ENCODE assay signal across 37 mouse cellular contexts in genomic region chr19:4068717-4069410, GRCm38 (mm10). TPM values are rescaled to one million over a fixed set of nuclear protein-coding genes. Genes with fewer than 3 reads are reported as not detected.
DNase-seq lines count a peak whose midpoint lies in the region; ATAC-seq and TF ChIP-seq lines count a peak whose summit lies in the region.
"Had no signal": no experiment of that assay in that cellular context is flagged by ENCODE, and none has a peak within 500 bp of the region (broad histone marks: within the 10 kb centered on the region; RNA-seq: fewer than 3 reads in every experiment).

No protein-coding gene starts in this region.

- DNase-seq in liver, adult 2 months (ENCODE audit: extremely low read depth, low read depth, low spot score), result peak; percentile 90
- DNase-seq in liver, result no peak
- DNase-seq in liver, embryonic 14.5 days (ENCODE audit: low read depth in 3 of 3, low spot score in 3 of 3), result no peak
- DNase-seq in cerebellum, adult 11 months, result no peak
- DNase-seq in adrenal gland, postnatal 25 days, result no peak
- DNase-seq: adrenal gland, postnatal 10 days; cerebellum, postnatal 10 days; heart, postnatal 14 days; kidney, adult 11 months; kidney, postnatal 25 days; lung, postnatal 36 days; midbrain, embryonic 14.5 days; right cerebral cortex, postnatal 25 days had no signal

- WGBS in liver, adult 2 months, result 22% methylated on average over 15 of the region's 15 CpGs
- WGBS in intestine, embryonic 16.5 days, result 53% methylated on average over 15 of the region's 15 CpGs
- WGBS in liver, embryonic 14.5 days (ENCODE audit: insufficient replicate concordance), result 65% methylated on average over 15 of the region's 15 CpGs
- WGBS in small intestine, adult 2 months, result 25% methylated on average over 15 of the region's 15 CpGs

- peaks cover 30% of the 10 kb centered on the region for H3K4me1 ChIP-seq in liver, adult 2 months (ENCODE audit: control insufficient read depth, insufficient read depth, low read length)
- H3K4me1 ChIP-seq in intestine, embryonic 16.5 days (ENCODE audit: control insufficient read depth, insufficient read depth, low read length), result peaks cover 8% of the 10 kb centered on the region; the same call in 1 of the 2 replicates
- peaks cover 2 to 9% of the 10 kb centered on the region in 2 experiments; a peak in 1 of 4 replicates for H3K4me1 ChIP-seq in liver, embryonic 14.5 days (replicated peaks; ENCODE audit: control insufficient read depth in 2 of 2, insufficient read depth in 2 of 2, low read length in 1 of 2)
- peaks cover 17% of the 10 kb centered on the region for H3K4me1 ChIP-seq in small intestine, adult 2 months (ENCODE audit: control insufficient read depth, insufficient read depth, insufficient read length, low read length)
- H3K4me1 ChIP-seq: limb, embryonic 15.5 days; neural tube, embryonic 15.5 days had no signal

- peak overlapping the region; percentile 34; the same call in 1 of the 2 replicates for H3K4me2 ChIP-seq in intestine, embryonic 16.5 days (ENCODE audit: low read depth, low read length)
- H3K4me2 ChIP-seq in liver, embryonic 14.5 days (ENCODE audit: low read depth), result no peak overlapping the region
- H3K4me2 ChIP-seq: kidney, embryonic 15.5 days; limb, embryonic 15.5 days; neural tube, embryonic 15.5 days had no signal

- no peak for TF ChIP-seq CTCF in liver, adult 2 months (IDR thresholded peaks at IDR 0.05; ENCODE audit: low read depth, low read length)
- no peak for TF ChIP-seq CTCF in liver, embryonic 14.5 days (IDR thresholded peaks at IDR 0.05; ENCODE audit: low read depth)
- no peak for TF ChIP-seq CTCF in small intestine, adult 2 months (IDR thresholded peaks at IDR 0.05; ENCODE audit: extremely low read depth, insufficient read length, insufficient replicate concordance, low read depth, low read length)

- H3K9me3 ChIP-seq in intestine, embryonic 16.5 days (ENCODE audit: control insufficient read depth, low read length), result no peaks in the 10 kb centered on the region
- no peaks in the 10 kb centered on the region for H3K9me3 ChIP-seq in liver, embryonic 14.5 days (ENCODE audit: control insufficient read depth, low read length)
- H3K9me3 ChIP-seq: G1E; kidney, embryonic 15.5 days; limb, embryonic 10.5 days; limb, embryonic 15.5 days; neural tube, embryonic 15.5 days had no signal

- ATAC-seq in intestine, embryonic 16.5 days, result no peak
- ATAC-seq in liver, embryonic 14.5 days (ENCODE audit: insufficient read depth), result no peak
- ATAC-seq in megakaryocyte, adult 5-6 weeks (ENCODE audit: poor library complexity, severe bottlenecking), result no peak
- ATAC-seq: forebrain, embryonic 16.5 days; hindbrain, embryonic 16.5 days had no signal

- no peak for TF ChIP-seq EP300 in liver, embryonic 14.5 days (IDR thresholded peaks at IDR 0.05; ENCODE audit: low read depth)

- H3K27me3 ChIP-seq in liver, adult 2 months (ENCODE audit: control insufficient read depth, insufficient read depth, low read length), result no peaks in the 10 kb centered on the region
- H3K27me3 ChIP-seq in intestine, embryonic 16.5 days (replicated peaks; ENCODE audit: control insufficient read depth, insufficient read depth, low read length), result no peaks in the 10 kb centered on the region
- no peaks in the 10 kb centered on the region for H3K27me3 ChIP-seq in liver, embryonic 14.5 days (ENCODE audit: control insufficient read depth, insufficient read depth, low read length)
- H3K27me3 ChIP-seq in small intestine, adult 2 months (ENCODE audit: control insufficient read depth, insufficient read depth, low read length), result no peaks in the 10 kb centered on the region
- H3K27me3 ChIP-seq: kidney, embryonic 15.5 days; limb, embryonic 15.5 days; neural tube, embryonic 15.5 days had no signal

- no peaks in the 10 kb centered on the region for H3K79me2 ChIP-seq in liver, adult 2 months (ENCODE audit: control insufficient read depth, insufficient read depth, low read length)

- no peaks in the 10 kb centered on the region for H3K36me3 ChIP-seq in liver, adult 2 months (ENCODE audit: control insufficient read depth, insufficient read depth, low read length)
- no peaks in the 10 kb centered on the region for H3K36me3 ChIP-seq in intestine, embryonic 16.5 days (ENCODE audit: control insufficient read depth, insufficient read depth, low read length)
- no peaks in the 10 kb centered on the region for H3K36me3 ChIP-seq in liver, embryonic 14.5 days (replicated peaks; ENCODE audit: control insufficient read depth, insufficient read depth, low read depth)
- no peaks in the 10 kb centered on the region for H3K36me3 ChIP-seq in small intestine, adult 2 months (ENCODE audit: control insufficient read depth, insufficient read depth, low read length)
- H3K36me3 ChIP-seq: G1E; kidney, embryonic 15.5 days; limb, embryonic 10.5 days; limb, embryonic 15.5 days; neural tube, embryonic 15.5 days had no signal

- peak overlapping the region; percentile 81 for H3K27ac ChIP-seq in liver, adult 2 months (replicated peaks; ENCODE audit: insufficient read depth, low read depth, low read length)
- H3K27ac ChIP-seq in intestine, embryonic 16.5 days (ENCODE audit: low read length), result no peak overlapping the region
- peak overlapping the region; percentile 28 for H3K27ac ChIP-seq in liver, embryonic 14.5 days
- H3K27ac ChIP-seq in small intestine, adult 2 months (ENCODE audit: insufficient read depth, low read depth, low read length), result peak overlapping the region; percentile 60
- H3K27ac ChIP-seq: kidney, embryonic 15.5 days; layer of hippocampus, adult 2 months; limb, embryonic 10.5 days; limb, embryonic 15.5 days; neural tube, embryonic 15.5 days had no signal

- H3K9ac ChIP-seq in liver, adult 2 months (ENCODE audit: low read depth, low read length), result peak overlapping the region; percentile 76
- H3K9ac ChIP-seq in intestine, embryonic 16.5 days (ENCODE audit: low read depth, low read length), result no peak overlapping the region
- H3K9ac ChIP-seq in liver, embryonic 14.5 days (replicated peaks), result no peak overlapping the region
- H3K9ac ChIP-seq: kidney, embryonic 15.5 days; limb, embryonic 15.5 days; neural tube, embryonic 15.5 days had no signal

- TF ChIP-seq POLR2A in liver, adult 2 months (IDR thresholded peaks at IDR 0.05; ENCODE audit: extremely low read depth, insufficient read depth, low read length), result peak; percentile 56
- no peak for TF ChIP-seq POLR2A in small intestine, adult 2 months (IDR thresholded peaks at IDR 0.05; ENCODE audit: low read depth, low read length)

- peak overlapping the region; percentile 69 for H3K4me3 ChIP-seq in liver, adult 2 months (ENCODE audit: insufficient read depth, low read depth, low read length)
- H3K4me3 ChIP-seq in intestine, embryonic 16.5 days (ENCODE audit: low read length), result peak overlapping the region; percentile 2; the same call in 1 of the 2 replicates
- H3K4me3 ChIP-seq in liver, embryonic 14.5 days (ENCODE audit: insufficient read depth in 1 of 2, low read depth in 2 of 2, low read length in 2 of 2), result no peak overlapping the region
- no peak overlapping the region for H3K4me3 ChIP-seq in small intestine, adult 2 months (ENCODE audit: low read depth, low read length)
- H3K4me3 ChIP-seq: erythroblast, embryonic 14.5 days; kidney, embryonic 15.5 days; layer of hippocampus, adult 2 months; limb, embryonic 10.5 days; limb, embryonic 15.5 days; neural tube, embryonic 15.5 days had no signal

RNA-seq across cellular contexts. Expression of gene Gstp3, which starts 9.5 kb away (rescaled TPM):
- total RNA-seq in liver, adult 2 months (2014; rRNA removed), result 21.5 and 28.1 TPM in 2 replicates
- 54.3 and 66.1 TPM in 2 replicates for polyA plus RNA-seq in liver, adult 2 months (2012; rRNA removed)
- 15.1 and 18.1 TPM in 2 replicates for polyA plus RNA-seq in intestine, embryonic 16.5 days (2015; fragmentation: Nextera tagmentation; extraction: Ambion mirVana)
- polyA plus RNA-seq in liver, embryonic 14.5 days (2012; rRNA removed), result 78.5 and 87.0 TPM in 2 replicates
- 65.7 and 69.6 TPM in 2 replicates for polyA plus RNA-seq in liver, embryonic 14.5 days (2014; fragmentation: Nextera tagmentation; extraction: Ambion mirVana)
- 11.8 and 15.0 TPM in 2 replicates for polyA plus RNA-seq in small intestine, adult 2 months (2012; rRNA removed)
- total RNA-seq in megakaryocyte, adult 5-6 weeks (2015), result 3.0 and 5.0 TPM in 2 replicates
- 4.0 and 4.5 TPM in 2 replicates for total RNA-seq in megakaryocyte, adult 5-6 weeks (2017)
- total RNA-seq in adrenal gland, postnatal 25 days (2021), result 0.76 and 5.2 TPM in 2 replicates
- total RNA-seq: gastrocnemius, adult 8-10 months; heart, adult 8-10 months; heart, postnatal 14 days; layer of hippocampus, adult 2 months; layer of hippocampus, postnatal 25 days; left cerebral cortex, adult 8-10 months had no signal
- polyA plus RNA-seq: forebrain, embryonic 11.5 days; forebrain, embryonic 16.5 days; heart, embryonic 14.5 days; hindbrain, embryonic 11.5 days; hindbrain, embryonic 16.5 days; limb, embryonic 10.5 days; midbrain, embryonic 14.5 days; neural tube, embryonic 15.5 days had no signal

RNA-seq across cellular contexts. Expression of gene Cabp2, which starts 12.5 kb away (rescaled TPM):
- total RNA-seq in liver, adult 2 months (2014; rRNA removed), result 0.13 and 0.37 TPM in 2 replicates
- polyA plus RNA-seq in liver, adult 2 months (2012; rRNA removed), result 0.27 and 0.70 TPM in 2 replicates
- 2.1 and 3.1 TPM in 2 replicates for polyA plus RNA-seq in intestine, embryonic 16.5 days (2015; fragmentation: Nextera tagmentation; extraction: Ambion mirVana)
- 0.16 and 0.17 TPM in 2 replicates for polyA plus RNA-seq in liver, embryonic 14.5 days (2012; rRNA removed)
- polyA plus RNA-seq in liver, embryonic 14.5 days (2014; fragmentation: Nextera tagmentation; extraction: Ambion mirVana), result 0.20 and 0.44 TPM in 2 replicates
- polyA plus RNA-seq in small intestine, adult 2 months (2012; rRNA removed), result 24.8 TPM in 1 of 2 replicates, not detected in the other
- not detected in 2 replicates for total RNA-seq in megakaryocyte, adult 5-6 weeks (2015)
- not detected in 2 replicates for total RNA-seq in megakaryocyte, adult 5-6 weeks (2017)
- not detected in 2 replicates for total RNA-seq in adrenal gland, postnatal 25 days (2021)
- total RNA-seq: common myeloid progenitor, adult 5-6 weeks; G1E; gastrocnemius, adult 8-10 months; gastrocnemius, postnatal 4 days; heart, adult 8-10 months; heart, postnatal 14 days; layer of hippocampus, adult 2 months; layer of hippocampus, postnatal 25 days; left cerebral cortex, adult 8-10 months; megakaryocyte-erythroid progenitor cell, adult 5-6 weeks had no signal
- polyA plus RNA-seq: embryonic facial prominence, embryonic 14.5 days; erythroblast, embryonic 14.5 days; forebrain, embryonic 11.5 days; forebrain, embryonic 16.5 days; G1E; heart, embryonic 14.5 days; hindbrain, embryonic 11.5 days; hindbrain, embryonic 16.5 days; limb, embryonic 10.5 days; limb, embryonic 15.5 days; lung, embryonic 16.5 days; midbrain, embryonic 14.5 days; neural tube, embryonic 15.5 days had no signal

RNA-seq across cellular contexts. Expression of gene Gstp2, which starts 23.0 kb away (rescaled TPM):
- 4.1 and 7.9 TPM in 2 replicates for total RNA-seq in liver, adult 2 months (2014; rRNA removed)
- 4.4 and 9.2 TPM in 2 replicates for polyA plus RNA-seq in liver, adult 2 months (2012; rRNA removed)
- 33.6 and 65.0 TPM in 2 replicates for polyA plus RNA-seq in intestine, embryonic 16.5 days (2015; fragmentation: Nextera tagmentation; extraction: Ambion mirVana)
- polyA plus RNA-seq in liver, embryonic 14.5 days (2012; rRNA removed), result 6.6 and 7.9 TPM in 2 replicates
- polyA plus RNA-seq in liver, embryonic 14.5 days (2014; fragmentation: Nextera tagmentation; extraction: Ambion mirVana), result 6.9 and 7.3 TPM in 2 replicates
- polyA plus RNA-seq in small intestine, adult 2 months (2012; rRNA removed), result 231 and 289 TPM in 2 replicates
- 4.8 TPM in 1 of 2 replicates, not detected in the other for total RNA-seq in megakaryocyte, adult 5-6 weeks (2015)
- total RNA-seq in megakaryocyte, adult 5-6 weeks (2017), result 1.8 TPM in 1 of 2 replicates, not detected in the other
- 58.6 and 65.7 TPM in 2 replicates for total RNA-seq in adrenal gland, postnatal 25 days (2021)
- total RNA-seq: G1E; megakaryocyte-erythroid progenitor cell, adult 5-6 weeks had no signal
- polyA plus RNA-seq: erythroblast, embryonic 14.5 days had no signal

RNA-seq across cellular contexts. Expression of gene Cdk2ap2, which starts 28.1 kb away (rescaled TPM):
- 33.9 and 44.0 TPM in 2 replicates for total RNA-seq in liver, adult 2 months (2014; rRNA removed)
- polyA plus RNA-seq in liver, adult 2 months (2012; rRNA removed), result 185 and 198 TPM in 2 replicates
- 159 TPM in 2 replicates for polyA plus RNA-seq in intestine, embryonic 16.5 days (2015; fragmentation: Nextera tagmentation; extraction: Ambion mirVana)
- polyA plus RNA-seq in liver, embryonic 14.5 days (2012; rRNA removed), result 52.5 and 64.8 TPM in 2 replicates
- 99.9 and 101 TPM in 2 replicates for polyA plus RNA-seq in liver, embryonic 14.5 days (2014; fragmentation: Nextera tagmentation; extraction: Ambion mirVana)
- polyA plus RNA-seq in small intestine, adult 2 months (2012; rRNA removed), result 186 and 366 TPM in 2 replicates
- total RNA-seq in megakaryocyte, adult 5-6 weeks (2015), result 245 and 277 TPM in 2 replicates
- 72.9 and 83.4 TPM in 2 replicates for total RNA-seq in megakaryocyte, adult 5-6 weeks (2017)
- total RNA-seq in adrenal gland, postnatal 25 days (2021), result 84.7 and 88.0 TPM in 2 replicates

RNA-seq across cellular contexts. Expression of gene Pitpnm1, which starts 30.9 kb away (rescaled TPM):
- 1.7 and 4.9 TPM in 2 replicates for total RNA-seq in liver, adult 2 months (2014; rRNA removed)
- polyA plus RNA-seq in liver, adult 2 months (2012; rRNA removed), result 8.1 and 14.2 TPM in 2 replicates
- 17.5 and 19.7 TPM in 2 replicates for polyA plus RNA-seq in intestine, embryonic 16.5 days (2015; fragmentation: Nextera tagmentation; extraction: Ambion mirVana)
- 6.1 and 7.1 TPM in 2 replicates for polyA plus RNA-seq in liver, embryonic 14.5 days (2012; rRNA removed)
- 3.4 TPM in 2 replicates for polyA plus RNA-seq in liver, embryonic 14.5 days (2014; fragmentation: Nextera tagmentation; extraction: Ambion mirVana)
- polyA plus RNA-seq in small intestine, adult 2 months (2012; rRNA removed), result 108 and 197 TPM in 2 replicates
- total RNA-seq in megakaryocyte, adult 5-6 weeks (2015), result 38.3 and 47.7 TPM in 2 replicates
- 30.2 and 38.9 TPM in 2 replicates for total RNA-seq in megakaryocyte, adult 5-6 weeks (2017)
- 54.8 and 73.7 TPM in 2 replicates for total RNA-seq in adrenal gland, postnatal 25 days (2021)

Comparison
In these comparisons a context has a peak if more than half of its experiments do, and no peak if none do; other contexts are left out.
1. H3K4me3 ChIP-seq: peak in liver, adult 2 months (single experiment) and intestine, embryonic 16.5 days (single experiment); none in liver, embryonic 14.5 days (0 of 2) and small intestine, adult 2 months (single experiment).